Mouse (Mus musculus) cerebellum, adult 11 months (tissue): ENCODE data around the gene Upk1a.

ENCODE experiments used
- DNase-seq: peaks from one replicate; pipeline ENCODE4 v3.0.0; 2022

Upk1a gene

DNA sequence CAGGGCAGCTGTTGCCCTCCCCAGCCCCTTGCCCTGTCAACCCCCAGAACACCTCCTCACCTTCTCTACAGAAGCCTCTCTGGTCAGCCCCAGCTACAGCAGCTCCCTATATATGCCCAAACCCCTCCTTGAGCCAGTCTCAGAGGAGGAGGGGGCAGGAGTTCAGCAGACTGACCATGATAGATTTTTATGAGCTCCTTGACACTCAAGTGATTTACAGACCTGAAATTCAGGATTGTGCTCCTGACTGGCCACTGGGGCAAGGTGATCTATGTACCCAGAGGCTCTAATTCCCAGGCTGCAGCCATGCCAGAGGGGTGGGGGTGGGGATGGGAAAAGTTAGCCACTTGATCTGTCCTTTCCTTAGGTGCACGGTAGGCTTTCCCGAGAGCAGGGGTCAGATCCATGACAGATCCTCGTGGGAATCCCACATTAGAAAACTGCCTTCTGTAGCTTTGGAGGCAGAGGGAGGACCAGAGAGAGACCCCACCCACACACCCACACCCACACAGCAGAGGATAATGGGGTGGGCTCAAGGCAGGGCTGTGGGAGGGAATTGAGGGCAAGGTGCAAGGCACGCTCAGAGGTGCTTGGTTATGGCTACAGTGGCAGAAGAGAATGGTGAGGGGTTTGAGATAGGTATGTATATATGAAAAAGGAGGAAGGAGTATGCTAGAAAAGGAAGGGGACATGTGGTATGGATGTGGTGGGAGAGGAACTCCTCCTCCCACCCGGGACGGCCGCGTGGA, at the start of gene Upk1a:
Gene Upk1a, minus strand, starts transcription at position 194 of the 749 bp plus-strand sequence.
- DNase-seq: no peak

DNA sequence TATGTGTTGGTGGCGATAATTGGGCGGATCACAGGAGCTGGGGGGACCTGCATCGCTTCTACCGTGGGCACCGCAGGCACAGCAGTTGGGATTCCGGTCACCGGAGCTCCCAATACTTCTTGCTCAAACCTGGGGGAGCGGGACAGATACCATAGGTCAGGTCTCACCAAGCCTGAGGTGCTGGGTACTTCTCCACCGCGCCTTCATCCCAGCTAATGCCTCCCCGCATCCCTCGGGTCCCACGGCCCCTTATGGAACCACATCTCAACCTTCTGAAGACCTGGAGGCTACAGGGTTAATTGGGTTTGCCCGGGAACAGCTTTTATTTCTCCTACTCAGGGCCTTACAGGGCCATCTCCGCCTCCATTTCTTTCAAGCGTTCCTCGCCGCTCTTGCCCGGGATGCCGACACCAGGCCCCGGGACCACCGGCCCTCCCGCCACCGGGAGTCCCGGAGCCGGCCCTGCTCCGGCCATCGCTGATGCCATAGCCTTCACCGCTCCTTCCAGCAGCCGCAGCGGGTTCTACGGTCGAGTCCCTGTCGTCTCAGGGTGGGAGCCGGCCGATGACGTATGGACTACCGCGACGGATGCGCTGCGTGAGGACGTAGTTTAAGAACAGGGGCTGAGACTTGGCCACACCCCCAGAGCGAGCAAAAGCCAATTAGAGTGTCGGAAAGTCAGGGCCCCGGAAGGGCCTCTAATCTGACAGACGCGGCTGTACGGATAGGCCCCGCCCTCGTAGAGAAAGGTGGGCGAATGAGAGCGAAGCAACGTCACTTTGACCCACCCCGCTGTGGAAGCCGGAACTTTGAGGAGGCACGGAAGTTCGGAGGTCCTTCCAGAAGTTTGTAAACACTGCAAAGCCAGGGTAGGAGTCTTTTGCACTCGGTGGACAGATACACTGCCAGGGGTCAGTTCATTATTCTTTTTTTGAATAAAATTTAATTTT, 37.2 kb upstream of the Upk1a start, which contains the start of gene Rbm42:
Gene Rbm42, minus strand, starts transcription at position 727 of the 950 bp plus-strand sequence.
- peak; percentile 97 for DNase-seq

DNA sequence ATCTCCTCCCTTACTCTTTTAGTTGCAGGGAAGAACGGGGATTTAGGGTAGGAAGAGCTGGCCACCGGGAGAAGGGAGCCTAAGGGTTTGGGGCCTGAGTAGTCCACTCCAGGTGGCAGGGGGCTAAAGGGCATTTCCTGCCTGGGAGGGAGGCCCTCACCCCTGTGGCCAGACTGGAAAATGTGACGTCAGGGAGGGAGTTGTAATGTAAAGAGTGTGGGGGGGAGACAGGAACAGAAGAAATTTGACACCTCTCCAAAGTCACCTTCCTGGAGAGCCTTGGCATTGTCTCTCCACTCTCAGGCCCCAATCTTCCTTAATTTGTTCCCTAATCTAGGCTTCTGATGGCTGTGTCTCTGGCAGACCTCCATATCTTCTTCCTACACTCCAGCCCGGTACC, 26.4 kb upstream of the Upk1a start:
- DNase-seq: no peak

DNA sequence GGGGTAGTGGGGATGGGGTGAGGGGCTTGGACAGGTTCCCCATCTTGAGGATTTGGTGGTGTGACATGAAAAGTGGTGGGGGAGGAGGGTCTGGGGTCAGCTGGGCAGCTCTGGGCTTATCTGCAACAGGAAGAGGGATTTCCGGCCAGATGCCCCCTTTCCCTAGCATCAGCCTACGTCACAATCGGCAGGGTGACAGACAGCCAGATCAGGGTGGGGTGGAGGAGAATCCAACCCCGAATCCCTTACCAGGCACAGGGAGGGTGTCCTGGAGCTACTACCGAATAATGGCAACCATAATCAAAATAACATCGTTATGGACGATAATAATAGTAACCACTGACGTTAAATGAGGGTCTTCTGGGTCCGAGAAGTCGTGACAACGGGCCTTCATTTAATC, 23.7 kb upstream of the Upk1a start:
- no peak for DNase-seq

DNA sequence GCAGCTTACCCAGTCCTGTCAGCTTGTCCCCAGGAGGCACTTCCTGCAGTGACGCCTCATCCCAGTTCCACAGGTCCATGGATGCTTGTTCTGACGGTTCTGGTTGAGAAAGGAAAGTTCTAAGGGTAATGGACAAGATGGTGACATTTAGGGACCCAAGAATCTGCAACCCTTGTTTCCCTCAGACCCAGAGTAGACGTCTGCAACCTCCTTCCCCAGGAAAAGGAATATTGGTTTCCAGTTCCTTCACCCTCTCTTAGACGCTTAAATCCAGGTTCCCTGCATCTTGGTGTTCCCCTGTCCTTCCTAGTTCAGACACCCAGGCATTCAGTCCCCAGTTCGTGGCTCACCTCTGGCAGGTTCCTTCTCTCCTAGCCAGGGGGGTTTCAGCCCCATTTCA, 23.1 kb upstream of the Upk1a start, which contains the start of gene Etv2:
Gene Etv2, minus strand, starts transcription at position 101 of the 400 bp plus-strand sequence.
- no peak for DNase-seq

DNA sequence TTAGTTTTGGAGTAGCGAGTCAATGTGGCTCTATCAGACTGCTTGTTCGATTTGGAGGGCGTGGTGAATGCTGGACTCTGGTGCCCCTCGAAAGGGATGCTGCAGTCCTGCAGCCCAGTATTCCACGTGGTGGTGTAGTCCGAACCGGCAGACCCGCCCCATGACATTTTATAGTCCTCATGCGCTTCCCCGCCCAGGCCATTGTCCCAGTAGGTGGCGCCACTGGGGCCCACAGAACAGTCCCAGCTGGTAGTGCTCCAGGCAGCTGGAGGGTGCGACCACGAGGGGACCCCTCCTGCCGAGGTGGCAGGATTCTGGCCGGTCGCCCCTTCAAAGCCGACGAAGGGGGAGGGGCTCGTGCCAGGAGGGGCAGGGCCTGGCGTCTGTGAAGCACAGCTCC, 22.0 kb upstream of the Upk1a start:
- no peak for DNase-seq

DNA sequence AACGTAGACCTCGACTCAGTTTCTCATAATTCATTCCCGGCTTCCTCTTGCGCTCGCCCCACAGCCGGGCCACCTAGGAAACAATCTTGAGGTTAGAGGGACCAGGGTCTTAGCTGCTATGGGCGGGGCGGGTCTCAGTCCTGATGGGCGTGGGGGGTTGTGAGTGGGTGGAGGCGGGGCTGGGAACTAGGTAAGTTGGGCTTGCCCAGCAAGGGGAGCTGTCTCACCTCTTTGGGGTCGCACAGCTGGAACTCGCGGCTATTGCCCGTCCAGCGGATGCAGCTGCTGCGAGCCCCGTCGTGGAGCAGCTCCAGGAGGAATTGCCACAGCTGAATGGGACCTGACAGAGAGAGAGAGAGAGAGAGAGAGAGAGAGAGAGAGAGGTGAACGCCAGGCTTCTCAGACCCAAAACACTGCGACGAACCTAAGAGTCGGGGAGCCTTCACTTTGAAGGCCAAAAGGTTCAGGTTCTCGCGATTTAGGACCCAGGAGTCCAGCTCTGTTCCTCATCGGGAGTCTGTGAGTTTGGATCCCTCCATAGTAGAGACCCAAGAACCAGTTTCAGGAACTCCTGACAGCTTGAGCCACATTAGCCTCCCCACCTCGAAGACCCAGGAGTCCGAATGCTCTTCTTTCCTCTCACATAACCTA, 21.2 kb upstream of the Upk1a start:
- no peak for DNase-seq

DNA sequence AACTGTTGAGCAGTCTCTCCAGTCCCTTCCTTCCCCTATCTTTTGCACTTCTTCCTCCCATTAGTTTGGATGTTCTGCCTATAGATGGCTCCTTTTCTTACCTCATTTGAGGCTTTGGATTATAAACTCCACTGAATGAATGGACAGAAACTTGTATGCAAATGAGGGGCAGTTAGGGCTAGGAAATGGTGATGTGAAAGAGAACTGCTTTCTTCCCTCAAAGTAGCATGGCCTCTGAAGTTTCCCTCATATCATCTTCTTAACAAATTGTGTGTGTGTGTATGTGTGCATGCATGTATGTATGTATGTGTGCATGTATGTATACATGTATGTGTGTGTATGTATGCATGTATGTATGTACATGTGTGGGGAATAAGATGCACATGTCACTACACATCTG, 16.4 kb upstream of the Upk1a start:
- DNase-seq: no peak

DNA sequence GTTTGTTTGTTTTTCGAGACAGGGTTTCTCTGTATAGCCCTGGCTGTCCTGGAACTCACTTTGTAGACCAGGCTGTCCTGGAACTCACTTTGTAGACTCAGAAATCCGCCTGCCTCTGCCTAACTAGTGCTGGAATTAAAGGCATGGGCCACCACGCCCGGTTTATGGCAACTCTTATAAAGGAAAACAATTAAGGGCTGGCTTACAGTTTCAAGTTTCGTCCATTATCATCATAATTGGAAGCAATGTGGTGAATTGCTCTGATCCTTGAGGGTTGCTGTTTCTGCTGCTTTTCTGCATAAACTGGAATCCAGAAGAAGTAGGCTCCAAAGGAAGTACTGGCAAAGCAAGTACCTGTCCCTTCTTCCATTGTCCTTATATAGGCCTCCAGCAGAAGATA, 14.0 kb upstream of the Upk1a start:
- no peak for DNase-seq

DNA sequence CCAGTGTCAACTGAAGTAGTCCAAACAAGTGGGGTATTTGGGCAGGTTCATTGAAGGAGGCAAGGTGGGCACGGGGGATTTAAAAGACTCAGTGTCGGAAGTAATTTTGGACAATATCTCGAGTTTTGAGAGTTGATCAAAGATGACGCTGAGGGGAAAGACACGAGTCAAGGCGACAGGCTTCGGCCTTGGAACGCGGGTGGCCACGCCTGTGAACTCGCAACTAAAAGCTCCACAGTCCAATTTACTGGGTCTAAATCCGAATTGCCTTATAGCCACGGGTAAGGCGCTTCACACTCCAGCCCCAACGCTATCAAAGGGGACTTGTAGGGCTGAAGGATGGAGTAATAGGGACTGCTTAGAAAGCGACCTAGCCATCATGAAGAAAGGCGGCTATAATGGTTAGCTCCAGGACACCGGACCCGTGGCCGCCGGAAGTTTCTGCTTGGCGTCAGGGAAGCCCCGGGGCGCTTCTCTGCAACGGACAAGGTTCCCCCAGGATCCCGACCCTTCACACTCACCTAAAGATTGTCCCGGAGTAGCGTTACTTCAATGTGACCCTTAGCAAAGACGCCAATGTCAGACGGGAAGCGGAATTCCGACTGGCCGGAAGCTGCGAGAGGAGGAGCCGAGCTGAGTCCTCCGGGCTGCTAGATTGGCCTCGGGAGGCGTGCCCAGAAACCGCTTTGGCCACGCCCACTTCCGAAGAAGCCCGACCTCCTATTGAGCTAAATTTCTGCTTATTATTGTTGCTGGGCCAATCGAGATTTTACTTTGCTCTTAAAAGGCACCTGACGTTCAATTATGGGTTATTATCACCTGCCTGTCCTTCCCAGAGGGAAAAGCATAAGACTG, 13.1 kb upstream of the Upk1a start, which contains the start of gene Cox6b1:
Gene Cox6b1, minus strand, starts transcription at position 622 of the 855 bp plus-strand sequence.
- peak; percentile 81 for DNase-seq

DNA sequence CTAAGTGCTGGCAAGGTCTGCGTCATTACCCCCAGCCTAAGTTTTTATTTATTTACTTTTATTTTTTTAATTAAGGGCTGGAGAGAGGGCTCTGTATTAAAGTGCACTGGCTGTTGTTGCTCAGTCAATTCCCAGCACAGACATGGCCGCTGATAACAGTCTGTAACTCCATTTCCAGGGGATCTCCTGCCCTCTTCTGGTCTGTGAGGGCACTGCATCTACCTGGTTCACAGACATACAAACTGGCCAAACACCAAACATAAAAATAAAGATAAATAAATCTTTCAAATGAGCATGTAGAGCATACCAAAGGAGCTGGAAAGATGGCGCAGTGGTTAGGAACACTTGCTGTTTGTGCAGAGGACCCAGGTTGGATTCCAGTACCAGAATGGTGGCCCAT, 6.6 kb upstream of the Upk1a start:
- DNase-seq: no peak

DNA sequence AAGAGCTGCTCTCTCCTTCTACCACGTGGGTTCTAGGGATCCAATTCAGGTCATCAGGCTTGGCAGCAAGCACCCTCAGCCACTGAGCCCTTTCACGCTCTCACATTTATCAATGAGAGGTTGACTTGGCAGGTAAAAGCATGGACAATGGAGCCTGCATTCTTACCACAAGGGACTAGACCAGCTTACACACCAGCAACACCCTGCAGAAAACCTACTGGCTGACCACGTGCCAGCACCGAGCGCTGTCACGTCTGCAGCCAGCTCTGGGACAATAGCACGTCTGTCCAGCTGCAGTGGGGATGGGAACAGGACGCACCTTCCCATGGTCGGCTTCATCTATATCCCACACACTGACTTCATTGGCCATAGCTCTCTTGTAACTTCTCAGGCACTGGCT, 6.0 kb upstream of the Upk1a start:
- DNase-seq: no peak

DNA sequence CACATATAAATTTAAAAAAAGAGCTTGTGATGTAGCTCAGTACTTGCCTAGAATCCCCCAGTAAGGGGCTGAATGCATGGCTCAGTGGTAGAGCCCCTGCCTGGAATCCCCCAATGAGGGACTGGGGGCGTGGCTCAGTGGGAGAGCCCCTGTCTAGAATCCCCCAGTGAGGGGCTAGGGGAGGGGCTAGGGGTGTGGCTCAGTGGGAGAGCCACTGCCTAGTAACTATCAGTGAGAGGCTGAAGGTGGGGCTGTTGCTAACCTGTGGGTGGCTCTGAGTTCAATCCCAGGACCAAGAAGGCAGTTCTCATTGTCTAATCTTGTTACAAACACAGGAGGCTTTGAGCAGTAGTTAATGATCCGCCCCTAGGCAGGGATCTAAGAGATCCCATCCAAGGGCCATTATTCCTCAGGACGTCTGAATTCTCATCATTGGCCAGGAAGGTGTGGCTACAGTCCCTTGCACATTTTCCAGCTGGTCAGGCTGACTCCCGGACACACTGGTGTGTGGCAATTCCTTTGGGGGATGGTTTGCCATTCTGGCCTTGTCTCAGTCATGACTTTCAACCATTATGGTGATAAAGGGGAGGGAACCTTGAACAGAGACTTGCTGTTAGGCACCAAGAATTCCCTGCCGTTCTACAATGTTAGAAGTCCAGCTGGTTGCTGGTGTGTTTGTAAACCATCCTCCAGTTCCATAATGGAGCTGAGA, 2.6 kb upstream of the Upk1a start:
- DNase-seq: no peak

DNA sequence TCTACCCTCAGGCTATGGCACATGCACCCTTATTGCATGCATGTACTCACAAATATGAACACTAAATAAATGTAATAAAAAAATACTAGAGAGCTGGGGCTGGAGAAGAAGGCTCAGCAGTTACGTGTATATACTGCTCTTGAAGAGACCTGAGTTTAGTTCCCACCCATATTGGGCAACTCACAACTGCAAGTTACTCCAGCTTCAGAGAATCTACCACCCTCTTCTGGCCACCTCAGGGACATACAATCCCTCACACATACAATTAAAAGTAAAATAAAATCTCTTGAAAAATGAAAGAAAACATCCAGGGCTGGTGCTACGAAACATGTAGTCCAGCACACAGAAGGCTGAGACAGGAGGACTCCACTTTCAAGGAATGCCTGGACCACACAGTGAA, 1.8 kb upstream of the Upk1a start:
- no peak for DNase-seq

DNA sequence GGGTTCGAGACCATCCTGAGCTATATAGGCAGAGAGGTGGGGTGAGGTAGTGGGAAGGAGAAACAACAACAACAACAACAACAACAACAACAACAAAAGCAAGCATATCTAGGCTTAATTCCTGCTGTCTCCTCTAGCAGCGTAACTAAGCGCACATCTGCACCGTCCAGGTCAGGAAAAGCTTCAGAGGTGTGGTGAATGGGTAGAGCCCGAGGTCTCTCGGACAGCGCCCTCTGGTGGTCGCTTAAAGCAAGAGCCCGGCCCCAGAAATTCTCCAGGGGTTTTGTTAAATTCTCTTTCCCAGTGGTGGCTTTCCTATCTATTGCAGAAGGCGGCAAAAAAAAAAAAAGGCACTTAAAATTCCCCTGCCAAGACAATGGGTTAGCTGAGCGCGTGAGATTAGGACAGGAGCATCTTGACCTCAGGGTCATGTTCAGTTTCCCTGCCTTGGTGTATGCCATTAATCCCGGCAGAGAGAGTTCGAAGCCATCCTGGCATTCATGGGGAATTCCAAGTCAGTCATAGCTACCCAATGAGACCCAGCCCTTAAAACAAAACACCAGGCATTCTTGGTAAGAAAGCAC, 974 bp upstream of the Upk1a start:
- DNase-seq: peak; percentile 45

DNA sequence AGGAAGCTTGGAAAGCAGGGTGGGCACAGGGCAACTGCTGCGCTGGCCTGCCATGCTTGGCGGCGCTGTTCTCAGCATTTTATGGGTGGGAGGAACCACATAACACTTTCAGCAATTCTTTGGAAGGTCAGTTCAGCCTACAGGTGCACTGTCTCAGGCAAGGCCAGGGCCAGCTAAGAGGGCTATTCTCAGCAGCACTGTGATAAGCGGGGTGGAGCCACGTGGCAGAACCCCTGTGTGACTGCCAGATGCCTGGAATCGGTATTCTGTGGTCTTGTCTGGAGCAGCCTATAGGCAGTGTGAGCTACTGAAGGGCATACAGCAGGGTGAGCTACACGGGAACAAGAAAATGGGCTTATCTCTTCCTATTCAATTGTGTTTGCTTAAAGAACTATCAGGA, 2.6 kb downstream of the Upk1a start:
- no peak for DNase-seq

DNA sequence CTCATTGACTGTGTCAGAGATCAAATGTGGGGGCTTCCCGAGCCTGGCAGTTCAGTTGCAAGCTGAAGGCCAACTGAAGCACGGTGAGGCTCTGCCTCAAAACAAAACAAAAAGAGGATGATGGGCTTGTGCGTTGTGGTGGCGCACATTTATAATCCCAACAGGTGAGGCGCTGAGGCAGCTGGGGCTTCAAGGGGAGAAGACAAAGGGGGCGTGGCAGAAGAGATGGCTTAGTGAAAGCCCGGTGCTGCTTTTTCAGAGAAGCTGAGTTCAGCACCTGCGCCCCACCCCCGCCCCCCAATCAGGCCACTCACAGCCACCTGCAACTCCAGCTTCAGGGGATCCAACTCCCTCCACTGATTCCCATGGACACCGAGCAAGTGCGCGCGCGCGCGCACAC, 4.2 kb downstream of the Upk1a start:
- no peak for DNase-seq

DNA sequence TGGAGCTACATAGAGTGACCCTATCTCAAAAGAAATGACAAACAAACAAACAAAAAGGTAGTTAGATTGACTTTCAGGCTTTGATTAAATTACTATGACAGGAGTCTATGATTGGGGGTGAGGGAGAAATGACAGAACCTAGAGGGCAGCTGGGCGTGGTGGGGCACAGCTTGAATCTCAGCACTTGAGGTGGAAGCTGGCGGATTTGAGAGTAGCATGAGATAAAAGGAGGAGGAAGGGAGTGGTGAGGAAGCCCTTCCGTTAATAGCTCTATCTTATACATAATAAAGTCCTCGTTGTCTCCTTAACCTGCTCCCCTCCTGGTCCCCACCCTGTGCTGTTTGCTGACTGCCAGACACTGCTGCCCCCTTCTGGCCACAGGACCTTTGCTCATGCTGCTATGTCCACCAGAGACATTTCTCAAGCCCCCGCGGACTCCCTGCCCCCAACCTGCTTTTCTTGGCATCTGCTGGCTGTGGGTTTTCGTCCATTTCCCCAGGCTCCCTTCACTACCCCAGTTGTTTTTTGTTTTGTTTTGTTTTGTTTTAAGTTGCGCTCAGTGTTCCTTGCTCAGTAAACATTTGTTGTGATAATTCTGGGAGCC, 4.8 kb downstream of the Upk1a start:
- DNase-seq: no peak

DNA sequence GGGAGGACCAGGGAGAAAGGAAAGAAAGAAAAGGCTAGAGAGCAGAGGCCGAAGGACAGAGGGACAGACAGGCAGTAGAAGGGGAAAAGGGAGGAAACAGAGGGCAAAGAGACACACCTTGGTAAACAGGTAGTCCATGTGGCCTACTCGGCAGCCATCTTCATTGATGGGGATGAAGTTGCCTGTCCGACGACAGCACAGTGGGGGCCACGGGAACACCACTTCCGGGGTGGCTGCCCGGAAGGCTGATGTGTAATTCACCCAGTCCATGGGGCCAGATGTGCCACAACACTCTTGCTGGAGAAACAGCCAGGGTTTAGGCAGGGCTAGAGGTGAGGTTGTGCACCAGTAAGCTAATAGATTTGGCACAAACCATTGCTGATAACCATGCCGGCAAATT, 7.7 kb downstream of the Upk1a start:
- DNase-seq: no peak

DNA sequence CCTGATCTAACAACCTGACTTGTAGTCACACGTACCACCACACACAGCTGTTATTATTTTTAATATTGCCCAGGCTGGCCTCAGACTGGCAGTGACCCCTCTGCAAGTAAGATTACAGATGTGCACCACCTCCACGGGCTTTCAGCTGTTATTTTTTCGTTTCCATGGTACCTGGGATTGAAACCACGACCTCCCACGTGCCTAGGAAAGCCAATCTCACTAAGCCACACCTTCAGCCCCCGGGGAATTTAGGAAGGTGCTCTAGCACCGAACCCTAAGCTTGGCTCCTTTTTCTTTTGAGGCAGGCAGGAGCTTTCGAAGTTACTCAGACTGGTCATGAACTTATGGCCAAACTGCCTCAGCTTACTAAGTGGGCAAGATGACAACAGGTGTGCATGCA, 8.2 kb downstream of the Upk1a start:
- DNase-seq: no peak

DNA sequence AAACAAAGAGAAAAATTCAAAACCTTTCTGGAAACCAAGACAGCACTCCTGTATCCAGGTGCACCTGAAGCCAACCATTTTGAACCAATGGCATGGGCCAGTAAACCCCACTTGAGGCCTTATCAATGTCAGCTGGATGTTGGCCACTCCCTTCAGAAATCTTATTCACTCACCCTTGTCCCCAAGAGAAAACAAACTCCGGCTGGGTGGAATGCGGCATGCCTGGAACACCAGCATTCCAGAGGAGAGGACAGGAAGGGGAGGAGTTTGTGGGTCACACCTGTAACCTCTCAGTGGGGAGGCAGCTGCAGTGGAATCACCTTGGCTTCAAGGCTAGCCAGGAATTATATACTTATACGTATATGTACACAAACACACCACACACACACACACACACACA, 10.1 kb downstream of the Upk1a start:
- no peak for DNase-seq
